Mouse (Mus musculus): ENCODE data around the gene Tomm40l.

DNA sequence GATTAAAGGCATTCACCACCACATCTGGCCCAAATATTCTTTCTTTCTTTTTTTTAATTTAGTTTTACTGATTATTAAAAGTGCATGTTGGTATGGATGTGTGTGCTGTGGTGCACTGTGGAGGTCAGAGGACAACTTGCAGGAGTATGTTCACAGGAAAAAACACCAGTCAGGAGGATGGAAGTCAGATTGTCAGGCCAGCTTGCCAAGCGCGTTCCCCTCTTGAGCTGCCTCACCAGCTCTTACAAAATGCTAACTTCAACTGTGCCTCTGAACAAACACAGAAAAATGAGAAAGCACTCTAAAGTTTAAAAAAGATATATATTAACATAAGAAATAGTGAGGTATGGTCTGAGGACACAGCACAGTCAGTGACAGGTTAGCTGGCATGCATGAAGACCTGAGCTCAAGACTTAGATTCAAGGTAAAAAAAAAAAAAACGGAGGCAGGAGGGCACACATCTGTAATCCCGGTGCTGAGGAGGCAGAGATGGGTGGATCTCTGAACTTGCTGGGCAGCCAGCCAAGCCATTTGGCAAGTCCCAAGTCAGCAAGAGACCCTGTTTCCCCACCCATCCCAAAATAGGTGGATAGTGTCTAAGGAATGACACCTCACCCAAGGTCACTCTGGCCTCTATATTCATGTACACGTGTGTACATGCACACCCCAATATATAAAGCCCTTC lies 42.7 kb downstream of the Tomm40l start:
- TF ChIP-seq CTCF (IDR thresholded peaks at IDR 0.05; ENCODE audit: low read depth) = no peak
- TF ChIP-seq EP300 (IDR thresholded peaks at IDR 0.05; ENCODE audit: low read depth) = no peak

All from liver, postnatal 0 days (tissue).